Mouse (Mus musculus): ENCODE measurements around the gene Hcn1. TPM values are rescaled to one million over a fixed set of nuclear protein-coding genes. Genes with fewer than 3 reads are reported as not detected.

Hcn1 gene
- polyA plus RNA-seq, 1 experiment from 2014 or later = 0.10 TPM

- Histone ChIP-seq H3K4me2 (replicated peaks) (no peak overlapping the region), H3K9ac (replicated peaks) (no peak overlapping the region), H3K27ac (replicated peaks) (no peak overlapping the region), H3K4me1 (no peaks in the 10 kb centered on the region), H3K27me3 (no peaks in the 10 kb centered on the region), H3K4me3 (no peak overlapping the region), H3K9me3 (no peaks in the 10 kb centered on the region), H3K36me3 (no peaks in the 10 kb centered on the region)
- 85% methylated on average over 11 of the region's 11 CpGs for WGBS
- ATAC-seq (ENCODE audit: low FRiP score, low read depth) = no peak
These were observed 105.0 kb downstream of the Hcn1 start for GRCm38 (mm10) chr13:117706986-117707738.

GRCm38 (mm10) chr13:117710811-117711210, 108.7 kb downstream of the Hcn1 start:
- Histone ChIP-seq H3K27ac (replicated peaks) (no peak overlapping the region), H3K9me3 (no peaks in the 10 kb centered on the region), H3K27me3 (no peaks in the 10 kb centered on the region), H3K36me3 (no peaks in the 10 kb centered on the region), H3K4me3 (no peak overlapping the region), H3K9ac (replicated peaks) (no peak overlapping the region), H3K4me2 (replicated peaks) (no peak overlapping the region), H3K4me1 (no peaks in the 10 kb centered on the region)
- no peak for ATAC-seq (ENCODE audit: low FRiP score, low read depth)

GRCm38 (mm10) chr13:117722090-117722489, 120.0 kb downstream of the Hcn1 start:
- H3K4me1 ChIP-seq = no peaks in the 10 kb centered on the region
- H3K4me3 ChIP-seq = no peak overlapping the region
- H3K9me3 ChIP-seq = no peaks in the 10 kb centered on the region
- ATAC-seq (ENCODE audit: low FRiP score, low read depth) = no peak
- no peak overlapping the region for H3K4me2 ChIP-seq (replicated peaks)
- no peak overlapping the region for H3K27ac ChIP-seq (replicated peaks)
- H3K36me3 ChIP-seq = no peaks in the 10 kb centered on the region
- WGBS = 55% methylated on average over 4 of the region's 4 CpGs
- H3K9ac ChIP-seq (replicated peaks) = no peak overlapping the region
- no peaks in the 10 kb centered on the region for H3K27me3 ChIP-seq

GRCm38 (mm10) chr13:117724083-117724482, 122.0 kb downstream of the Hcn1 start:
- Histone ChIP-seq H3K4me2 (replicated peaks) (no peak overlapping the region), H3K27me3 (no peaks in the 10 kb centered on the region), H3K4me3 (no peak overlapping the region), H3K27ac (replicated peaks) (no peak overlapping the region), H3K9ac (replicated peaks) (no peak overlapping the region), H3K9me3 (no peaks in the 10 kb centered on the region), H3K36me3 (no peaks in the 10 kb centered on the region), H3K4me1 (no peaks in the 10 kb centered on the region)
- 86% methylated on average over 3 of the region's 3 CpGs for WGBS
- no peak for ATAC-seq (ENCODE audit: low FRiP score, low read depth)

- no peak overlapping the region for H3K4me3 ChIP-seq
- no peak for ATAC-seq (ENCODE audit: low FRiP score, low read depth)
- H3K9ac ChIP-seq (replicated peaks) = no peak overlapping the region
- no peaks in the 10 kb centered on the region for H3K4me1 ChIP-seq
- H3K27me3 ChIP-seq = no peaks in the 10 kb centered on the region
- no peaks in the 10 kb centered on the region for H3K9me3 ChIP-seq
- H3K4me2 ChIP-seq (replicated peaks) = no peak overlapping the region
- 78% methylated on average over 2 of the region's 2 CpGs for WGBS
- H3K36me3 ChIP-seq = no peaks in the 10 kb centered on the region
- H3K27ac ChIP-seq (replicated peaks) = no peak overlapping the region
These were observed 126.3 kb downstream of the Hcn1 start for GRCm38 (mm10) chr13:117728393-117728792.

GRCm38 (mm10) chr13:117732738-117733137, 130.6 kb downstream of the Hcn1 start:
- no peaks in the 10 kb centered on the region for H3K4me1 ChIP-seq
- ATAC-seq (ENCODE audit: low FRiP score, low read depth) = no peak; the same call in 1 of the 2 replicates
- H3K36me3 ChIP-seq = no peaks in the 10 kb centered on the region
- H3K4me3 ChIP-seq = no peak overlapping the region
- no peaks in the 10 kb centered on the region for H3K27me3 ChIP-seq
- no peak overlapping the region for H3K4me2 ChIP-seq (replicated peaks)
- H3K9me3 ChIP-seq = no peaks in the 10 kb centered on the region
- H3K9ac ChIP-seq (replicated peaks) = no peak overlapping the region
- no peak overlapping the region for H3K27ac ChIP-seq (replicated peaks)

GRCm38 (mm10) chr13:117744451-117744850, 142.3 kb downstream of the Hcn1 start:
- H3K9ac ChIP-seq (replicated peaks) = no peak overlapping the region
- no peaks in the 10 kb centered on the region for H3K36me3 ChIP-seq
- H3K4me2 ChIP-seq (replicated peaks) = no peak overlapping the region
- no peaks in the 10 kb centered on the region for H3K27me3 ChIP-seq
- H3K4me1 ChIP-seq = no peaks in the 10 kb centered on the region
- H3K27ac ChIP-seq (replicated peaks) = no peak overlapping the region
- ATAC-seq (ENCODE audit: low FRiP score, low read depth) = no peak
- no peaks in the 10 kb centered on the region for H3K9me3 ChIP-seq
- WGBS = 92% methylated on average over 3 of the region's 3 CpGs
- no peak overlapping the region for H3K4me3 ChIP-seq

GRCm38 (mm10) chr13:117745173-117745572, 143.1 kb downstream of the Hcn1 start:
- no peak for ATAC-seq (ENCODE audit: low FRiP score, low read depth)
- no peaks in the 10 kb centered on the region for H3K36me3 ChIP-seq
- no peaks in the 10 kb centered on the region for H3K9me3 ChIP-seq
- no peak overlapping the region for H3K27ac ChIP-seq (replicated peaks)
- no peak overlapping the region for H3K4me2 ChIP-seq (replicated peaks)
- WGBS = 89% methylated on average over 3 of the region's 3 CpGs
- no peaks in the 10 kb centered on the region for H3K27me3 ChIP-seq
- no peaks in the 10 kb centered on the region for H3K4me1 ChIP-seq
- no peak overlapping the region for H3K9ac ChIP-seq (replicated peaks)
- no peak overlapping the region for H3K4me3 ChIP-seq

- no peaks in the 10 kb centered on the region for H3K36me3 ChIP-seq
- no peaks in the 10 kb centered on the region for H3K9me3 ChIP-seq
- no peak overlapping the region for H3K4me3 ChIP-seq
- H3K27ac ChIP-seq (replicated peaks) = no peak overlapping the region
- WGBS = 75% methylated on average over 6 of the region's 6 CpGs
- no peak overlapping the region for H3K9ac ChIP-seq (replicated peaks)
- no peaks in the 10 kb centered on the region for H3K4me1 ChIP-seq
- no peaks in the 10 kb centered on the region for H3K27me3 ChIP-seq
- no peak for ATAC-seq (ENCODE audit: low FRiP score, low read depth)
- no peak overlapping the region for H3K4me2 ChIP-seq (replicated peaks)
These were observed 163.4 kb downstream of the Hcn1 start for GRCm38 (mm10) chr13:117765487-117765886.

- Histone ChIP-seq H3K36me3 (no peaks in the 10 kb centered on the region), H3K27me3 (no peaks in the 10 kb centered on the region)
- ATAC-seq (ENCODE audit: low FRiP score, low read depth) = no peak
These were observed 183.3 kb downstream of the Hcn1 start for GRCm38 (mm10) chr13:117785376-117785775.

GRCm38 (mm10) chr13:117792861-117793260, 190.7 kb downstream of the Hcn1 start:
- Histone ChIP-seq H3K4me1 (no peaks in the 10 kb centered on the region), H3K4me3 (no peak overlapping the region), H3K27ac (replicated peaks) (no peak overlapping the region), H3K27me3 (no peaks in the 10 kb centered on the region), H3K9ac (replicated peaks) (no peak overlapping the region), H3K4me2 (replicated peaks) (no peak overlapping the region), H3K36me3 (no peaks in the 10 kb centered on the region), H3K9me3 (no peaks in the 10 kb centered on the region)
- WGBS = 53% methylated on average over 1 of the region's 1 CpGs
- no peak for ATAC-seq (ENCODE audit: low FRiP score, low read depth)

More at GRCm38 (mm10) chr13:117785376-117785775, 183.3 kb downstream of the Hcn1 start:
- Histone ChIP-seq H3K4me1 (no peaks in the 10 kb centered on the region), H3K9me3 (no peaks in the 10 kb centered on the region), H3K9ac (replicated peaks) (no peak overlapping the region), H3K4me2 (replicated peaks) (no peak overlapping the region), H3K27ac (replicated peaks) (no peak overlapping the region), H3K4me3 (no peak overlapping the region)
- 85% methylated on average over 2 of the region's 2 CpGs for WGBS

- H3K4me3 ChIP-seq = no peak overlapping the region
- H3K4me2 ChIP-seq (replicated peaks) = no peak overlapping the region
- H3K27ac ChIP-seq (replicated peaks) = no peak overlapping the region
- no peak for ATAC-seq (ENCODE audit: low FRiP score, low read depth)
- no peaks in the 10 kb centered on the region for H3K27me3 ChIP-seq
- H3K36me3 ChIP-seq = no peaks in the 10 kb centered on the region
- H3K9me3 ChIP-seq = no peaks in the 10 kb centered on the region
- no peak overlapping the region for H3K9ac ChIP-seq (replicated peaks)
- H3K4me1 ChIP-seq = no peaks in the 10 kb centered on the region
These were observed 198.9 kb downstream of the Hcn1 start for GRCm38 (mm10) chr13:117801061-117801460.

- WGBS = 87% methylated on average over 5 of the region's 5 CpGs
- ATAC-seq (ENCODE audit: low FRiP score, low read depth) = no peak
- Histone ChIP-seq H3K4me1 (no peaks in the 10 kb centered on the region), H3K4me2 (replicated peaks) (no peak overlapping the region), H3K36me3 (no peaks in the 10 kb centered on the region), H3K9ac (replicated peaks) (no peak overlapping the region), H3K27me3 (no peaks in the 10 kb centered on the region), H3K9me3 (no peaks in the 10 kb centered on the region), H3K4me3 (no peak overlapping the region), H3K27ac (replicated peaks) (no peak overlapping the region)
These were observed 225.5 kb downstream of the Hcn1 start for GRCm38 (mm10) chr13:117827628-117828027.
